Mouse (Mus musculus) R1 (cell line): Measurements from ENCODE around the gene Gm21190.
"Not testable (repeated sequence)": the region's sequence is repeated elsewhere in the genome, so short reads cannot be mapped to it uniquely, and the experiment has no call there.

ENCODE experiments used
- DNase-seq: peaks from one replicate; pipeline ENCODE4 v3.0.0-alpha.2; 2018; ENCODE audit warnings: low read depth, low spot score

The Gm21190 gene

DNA sequence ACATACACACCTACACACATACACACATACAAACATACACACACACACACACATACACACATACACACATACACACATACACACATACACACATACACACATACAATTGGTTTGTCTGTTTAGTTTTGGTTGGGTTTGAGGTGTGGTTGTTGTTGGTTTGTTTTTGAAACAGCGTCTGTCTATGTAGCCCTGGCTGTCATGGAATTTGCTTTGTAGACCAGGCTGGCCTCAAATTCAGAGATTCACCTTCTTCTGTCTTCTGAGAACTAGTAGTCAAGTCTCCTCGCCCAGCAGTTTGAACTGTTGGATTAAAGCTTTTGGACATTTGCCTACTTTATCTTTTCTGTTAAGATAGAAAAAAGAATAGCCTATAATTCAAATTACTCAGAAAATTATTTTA is 38.1 kb downstream of the Gm21190 start:
- not testable (repeated sequence) for DNase-seq

DNA sequence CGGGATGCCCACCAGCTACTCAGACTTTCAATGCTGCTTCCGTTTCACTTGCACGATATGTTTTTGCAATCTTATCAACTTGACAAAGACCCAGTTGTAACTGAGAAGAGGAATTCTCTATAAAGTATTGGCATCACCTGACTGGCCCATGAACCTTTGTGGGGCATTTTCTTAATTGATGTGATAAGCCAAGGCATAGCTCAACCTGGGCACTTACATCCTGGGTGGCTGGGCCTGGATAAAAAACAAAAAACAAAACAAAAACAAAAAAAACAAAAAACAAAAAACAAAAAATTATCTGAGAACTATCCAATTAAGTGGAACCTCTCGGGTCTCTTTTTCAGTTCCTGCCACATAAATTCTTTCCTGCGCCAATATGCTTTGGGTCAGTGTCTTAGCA is 40.3 kb downstream of the Gm21190 start:
- DNase-seq, result no peak

DNA sequence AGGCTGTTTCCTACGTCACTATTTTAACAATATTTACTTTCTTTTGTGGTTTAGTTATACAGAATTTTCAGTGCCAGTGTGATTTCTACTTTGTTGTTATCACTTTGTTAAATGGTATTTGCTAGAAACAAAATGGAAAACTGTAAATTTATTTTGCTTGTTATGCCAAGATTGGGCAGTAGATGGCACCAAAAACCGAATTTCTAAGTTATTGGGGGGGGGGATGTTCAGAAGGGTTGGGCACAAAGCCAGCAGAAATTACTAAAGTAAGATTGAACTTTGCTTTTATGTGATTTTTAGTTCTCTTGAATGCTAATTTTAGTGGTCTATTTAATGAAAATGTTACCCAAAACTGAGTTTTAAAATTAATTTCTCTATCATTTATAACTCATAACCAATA is 44.4 kb downstream of the Gm21190 start:
- DNase-seq, result not testable (repeated sequence)

DNA sequence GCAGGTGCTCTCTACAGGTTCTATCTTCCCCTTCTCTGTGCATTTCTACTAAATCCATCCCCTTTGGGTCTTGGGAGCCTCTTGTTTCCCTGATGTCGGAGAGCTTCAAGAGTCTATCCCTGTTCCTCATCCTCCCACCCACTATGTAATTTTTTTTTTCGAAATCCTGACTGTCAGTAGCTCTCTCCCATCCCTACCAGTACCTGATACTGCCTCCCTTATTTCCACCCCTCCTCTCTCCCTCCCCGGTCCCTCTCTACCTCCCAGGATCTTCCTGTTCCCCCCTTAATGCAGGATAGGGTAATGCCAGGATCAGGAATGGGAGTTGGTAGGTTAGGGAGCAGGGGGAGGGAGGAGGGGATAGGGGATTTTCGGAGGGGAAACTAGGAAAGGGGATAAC is 45.4 kb downstream of the Gm21190 start:
- not testable (repeated sequence) for DNase-seq

DNA sequence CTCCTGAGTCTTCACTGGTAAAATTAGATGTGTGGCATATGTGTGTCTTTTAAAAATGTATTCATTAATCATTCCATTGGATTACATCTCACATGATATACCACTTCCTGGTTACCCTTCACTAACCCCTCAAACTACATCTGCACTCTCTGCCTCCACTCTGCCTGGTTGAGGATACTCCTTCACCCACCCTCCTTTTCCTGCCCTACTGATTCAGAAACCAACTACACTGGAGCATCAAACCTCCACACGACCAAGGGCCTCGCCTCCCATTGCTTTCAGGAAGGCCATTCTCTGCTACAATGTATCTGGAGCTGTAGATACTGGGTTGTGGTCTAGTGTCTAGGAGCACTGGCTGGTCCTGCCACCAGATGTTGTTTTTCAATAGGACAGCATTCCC is 46.2 kb downstream of the Gm21190 start:
- not testable (repeated sequence) for DNase-seq

DNA sequence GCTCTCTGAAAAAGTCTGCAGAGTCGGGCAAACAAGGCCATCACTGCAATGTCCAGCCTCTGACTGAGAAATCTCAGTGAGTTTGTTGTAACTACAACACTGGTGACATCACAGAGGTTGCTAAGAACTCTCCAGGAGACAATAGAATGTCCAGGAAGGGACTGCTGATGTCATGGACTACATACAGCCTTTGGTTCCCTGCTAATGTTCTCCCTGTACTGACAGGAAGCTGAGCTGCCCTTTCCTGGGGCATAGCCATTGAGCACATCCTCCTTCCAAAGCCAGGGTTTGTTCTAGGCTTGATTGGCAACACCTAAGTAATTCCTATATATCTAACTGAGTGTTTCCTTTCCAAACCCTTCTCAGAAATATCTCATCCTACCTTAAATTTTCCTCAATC is 52.6 kb downstream of the Gm21190 start, which contains the start of gene Gm21149:
Gene Gm21149, minus strand, starts transcription at position 101 of the 400 bp plus-strand sequence.
- DNase-seq, result not testable (repeated sequence)
